Mouse (Mus musculus) adrenal gland, adult (tissue): ENCODE measurements around the gene Wasf1.

Experiments
- DNase-seq, 2 experiments: peaks; one replicate each; pipeline ENCODE4 v3.0.0; 2022 to 2023; ENCODE audit warnings: low spot score in 1 of 2; ENCODE audit not compliant: inconsistent age in 2 of 2

Wasf1 gene

DNA sequence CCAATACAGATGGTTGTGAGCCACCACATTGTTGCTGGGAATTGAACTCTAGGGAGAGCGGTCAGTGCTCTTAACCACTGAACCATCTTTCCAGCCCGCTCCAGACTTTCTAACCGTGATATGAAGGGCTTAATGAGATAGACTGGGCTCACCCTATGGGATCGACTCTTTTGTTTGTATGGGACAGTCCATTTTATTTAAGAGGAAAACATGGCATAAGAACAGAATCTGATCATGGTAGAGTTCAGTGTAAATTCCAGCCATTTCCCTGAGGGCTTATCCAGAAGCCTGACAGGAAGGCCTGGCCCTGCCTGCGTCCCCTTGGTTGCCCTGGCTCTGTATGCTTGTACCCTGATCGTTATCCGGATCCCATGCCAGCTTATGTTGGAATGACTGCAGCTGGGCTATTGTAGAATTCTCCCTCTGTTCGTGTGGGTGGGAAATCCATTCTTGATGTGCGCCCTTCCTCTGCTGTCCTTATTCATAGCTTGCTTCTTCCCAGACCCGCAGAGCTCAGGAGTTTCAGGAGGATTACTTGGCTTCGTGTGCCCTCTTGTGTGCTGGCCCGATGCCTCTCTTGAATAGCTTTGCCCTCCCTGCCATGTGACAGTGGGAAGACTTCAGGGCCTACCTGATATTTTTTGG is 87.4 kb downstream of the Wasf1 start:
- DNase-seq = no peak

DNA sequence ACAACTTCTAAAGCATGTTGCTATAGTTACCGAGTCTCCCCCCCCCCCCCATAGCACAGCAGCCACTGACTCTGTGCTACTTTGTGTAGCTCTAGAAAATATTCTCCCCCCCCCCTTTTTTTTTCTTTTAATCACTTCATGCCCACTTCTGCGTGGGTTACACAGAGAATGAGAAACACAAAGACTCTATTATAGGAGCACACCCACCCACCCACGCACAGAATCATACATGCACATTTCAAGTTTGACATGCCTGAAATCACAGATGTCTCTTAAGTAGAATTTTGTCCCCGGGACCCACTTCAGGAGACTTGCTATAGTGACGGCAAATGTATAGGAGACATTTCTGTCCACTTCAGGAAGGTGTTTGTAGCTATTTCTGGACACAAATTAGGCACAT is 88.0 kb downstream of the Wasf1 start:
- no peak for DNase-seq

DNA sequence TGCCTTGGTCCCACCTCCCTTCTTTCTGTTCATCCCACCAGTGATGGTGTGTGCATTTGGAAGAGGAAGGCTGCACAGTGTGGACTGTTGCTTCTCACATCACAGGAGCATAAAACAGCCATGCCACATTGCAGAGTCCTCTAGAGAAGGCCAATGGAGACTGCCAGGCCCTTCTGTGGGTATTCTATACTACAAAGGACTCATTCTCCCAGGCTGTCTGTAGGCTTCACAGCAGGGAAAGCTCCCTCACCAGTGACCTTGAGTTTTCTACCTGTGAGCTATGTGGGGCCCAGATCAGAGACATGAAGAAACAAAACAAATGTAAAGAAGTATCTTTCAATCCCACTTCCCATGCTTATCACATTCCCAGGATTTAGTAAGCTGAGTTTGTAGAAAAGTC is 100.5 kb downstream of the Wasf1 start:
- DNase-seq = no peak

DNA sequence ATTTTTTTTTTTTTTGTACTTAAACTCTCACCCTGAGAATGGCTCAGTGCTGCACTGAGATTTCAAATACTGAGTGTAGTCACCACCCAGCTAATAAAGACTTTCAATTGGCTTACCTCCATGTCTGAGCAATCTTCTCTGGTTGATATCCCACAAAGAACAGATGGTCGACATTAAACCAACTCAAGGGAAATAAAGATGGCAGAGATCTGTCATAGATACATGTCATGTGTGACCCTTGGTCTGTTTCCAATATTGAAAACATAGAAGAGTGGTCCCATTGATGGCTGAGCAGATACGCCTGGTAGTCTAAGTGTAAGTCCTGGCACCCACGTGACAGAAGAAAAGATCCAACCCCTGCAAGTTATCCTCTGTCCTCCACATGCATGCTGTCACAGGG is 101.3 kb downstream of the Wasf1 start:
- DNase-seq = no peak

DNA sequence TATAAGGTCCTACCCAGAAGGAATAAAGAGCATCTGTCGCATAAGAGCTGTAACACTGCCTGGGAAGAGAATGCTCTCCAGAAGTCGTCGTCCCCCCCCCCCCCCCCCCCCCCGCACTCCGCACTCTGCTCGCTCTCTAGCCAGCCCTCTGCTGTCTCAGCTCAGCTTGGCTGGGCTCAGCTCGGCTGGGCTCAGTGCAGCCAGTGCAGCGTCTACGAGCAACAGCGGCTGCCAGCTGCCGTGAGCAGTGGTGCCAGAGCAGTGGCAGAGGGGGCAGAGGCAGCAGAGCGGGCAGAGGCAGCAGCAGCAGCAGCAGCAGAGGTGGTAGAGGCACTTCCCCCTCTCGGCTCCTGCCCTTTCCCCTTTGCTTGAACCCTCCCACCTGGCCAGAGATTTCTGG is 102.1 kb downstream of the Wasf1 start:
- DNase-seq = no peak
